Mouse (Mus musculus): Measurements from ENCODE around the gene Sugp1.
A peak's percentile ranks its signal among the peaks of the same experiment; 100 is the strongest.
"Not testable (repeated sequence)": the region's sequence is repeated elsewhere in the genome, so short reads cannot be mapped to it uniquely, and the experiment has no call there.

The Sugp1 gene

DNA sequence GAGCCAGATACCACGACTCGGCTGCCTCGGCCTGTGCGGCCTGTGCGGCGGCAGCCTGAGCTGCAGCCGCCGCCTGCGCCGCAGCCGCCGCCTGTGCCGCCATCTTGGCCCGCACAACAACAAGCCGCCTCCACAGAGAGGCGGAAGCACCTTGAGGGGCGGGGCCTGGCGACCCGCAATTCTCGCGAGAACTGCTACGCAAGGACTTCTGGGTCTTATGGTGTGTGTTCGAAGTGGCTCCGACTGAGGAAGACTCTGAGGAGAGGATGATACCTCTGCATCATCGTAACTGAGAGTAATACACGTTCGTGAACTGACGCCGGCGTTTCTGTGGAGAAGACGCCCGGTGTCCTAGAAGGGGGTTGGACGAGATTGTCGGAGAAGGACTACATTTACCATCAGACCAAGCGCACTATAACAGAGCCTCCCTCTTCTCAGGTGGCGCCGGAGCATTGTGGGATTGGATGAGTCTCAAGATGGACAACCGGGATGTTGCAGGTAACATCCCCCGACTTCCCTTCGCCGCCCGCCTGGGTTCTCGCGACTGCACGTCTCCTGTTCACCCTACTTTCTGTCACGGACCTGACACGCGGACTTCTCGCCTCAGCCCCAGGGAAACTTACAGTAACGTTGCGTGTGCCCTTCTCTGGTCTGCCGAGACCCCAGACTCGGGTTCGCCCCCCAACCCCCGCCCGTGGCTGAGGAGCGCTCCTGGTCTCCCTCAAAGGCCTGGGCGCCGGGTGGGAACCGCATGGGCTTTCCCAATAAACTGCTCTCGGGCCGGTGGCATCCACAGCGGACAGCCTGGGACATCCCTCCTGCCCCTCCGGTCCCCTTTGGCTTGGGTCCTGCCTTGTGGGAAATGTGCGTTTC, at the start of gene Sugp1, which contains the start of gene Mau2:
Sugp1 (plus strand) TSS at position 231 of the 873 bp plus-strand sequence.
Mau2 (minus strand) TSS at position 152 of the 873 bp plus-strand sequence.
- DNase-seq, result peak; percentile 98

DNA sequence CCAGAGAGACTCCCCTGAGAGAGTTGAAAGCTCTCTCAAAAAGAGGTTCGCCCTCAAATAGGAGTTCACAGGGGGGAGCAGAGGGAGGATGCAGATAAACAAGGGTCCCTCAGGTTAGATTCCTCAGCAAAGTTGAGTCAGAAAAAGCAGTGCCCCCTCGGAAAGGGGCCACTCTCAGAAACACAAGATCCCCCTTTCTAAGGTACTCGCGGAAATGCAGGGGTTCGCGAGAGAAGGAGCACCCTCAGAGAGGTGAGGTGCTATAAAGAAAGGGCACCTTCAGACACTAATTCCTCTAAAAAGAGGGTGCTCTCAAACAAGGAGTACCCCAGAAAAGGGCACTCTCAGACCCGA, 47.2 kb upstream of the Sugp1 start:
- no peak for DNase-seq

DNA sequence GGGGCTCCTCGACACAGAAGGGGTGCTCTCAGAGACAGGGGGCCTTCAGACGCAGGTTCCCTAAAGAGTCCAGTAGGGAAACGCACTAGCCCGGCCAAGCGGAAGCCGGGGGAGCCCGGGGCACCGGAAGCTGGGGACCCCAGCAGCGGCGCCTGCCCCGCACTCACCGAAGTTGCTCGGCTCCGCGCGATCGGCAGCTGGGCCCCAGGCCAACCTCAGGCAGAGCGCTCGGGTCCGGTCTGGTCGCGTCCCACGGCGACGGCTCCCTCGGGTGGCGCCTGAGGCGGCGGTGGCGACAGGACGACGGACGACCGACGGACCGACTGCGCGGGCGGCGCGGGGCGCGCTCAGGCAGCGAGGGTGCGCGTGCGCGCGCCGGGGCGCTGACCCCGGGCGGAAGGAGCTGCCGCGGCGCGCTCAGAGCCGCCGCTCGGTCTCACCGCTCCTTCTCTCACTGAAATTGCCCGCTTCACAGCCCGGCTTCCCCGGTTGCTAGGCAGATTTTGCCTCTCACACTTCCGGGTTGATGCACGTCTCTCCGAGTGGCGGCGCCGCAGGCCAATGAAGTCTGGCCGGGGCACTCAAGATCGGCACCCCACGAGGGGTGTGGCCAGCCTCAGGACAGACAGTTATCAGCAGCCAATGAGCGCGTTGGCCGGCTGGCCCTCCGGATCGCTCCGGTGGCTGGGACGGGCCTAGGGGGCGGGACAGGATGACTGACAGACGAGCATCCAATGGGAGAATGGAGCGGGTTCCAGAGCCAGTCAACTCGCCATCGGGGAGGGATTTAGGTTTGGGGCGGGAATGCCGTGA, 46.6 kb upstream of the Sugp1 start, which contains the start of gene Gatad2a:
Gatad2a (minus strand) TSS at position 609 of the 813 bp plus-strand sequence.
- DNase-seq, result peak; percentile 100

DNA sequence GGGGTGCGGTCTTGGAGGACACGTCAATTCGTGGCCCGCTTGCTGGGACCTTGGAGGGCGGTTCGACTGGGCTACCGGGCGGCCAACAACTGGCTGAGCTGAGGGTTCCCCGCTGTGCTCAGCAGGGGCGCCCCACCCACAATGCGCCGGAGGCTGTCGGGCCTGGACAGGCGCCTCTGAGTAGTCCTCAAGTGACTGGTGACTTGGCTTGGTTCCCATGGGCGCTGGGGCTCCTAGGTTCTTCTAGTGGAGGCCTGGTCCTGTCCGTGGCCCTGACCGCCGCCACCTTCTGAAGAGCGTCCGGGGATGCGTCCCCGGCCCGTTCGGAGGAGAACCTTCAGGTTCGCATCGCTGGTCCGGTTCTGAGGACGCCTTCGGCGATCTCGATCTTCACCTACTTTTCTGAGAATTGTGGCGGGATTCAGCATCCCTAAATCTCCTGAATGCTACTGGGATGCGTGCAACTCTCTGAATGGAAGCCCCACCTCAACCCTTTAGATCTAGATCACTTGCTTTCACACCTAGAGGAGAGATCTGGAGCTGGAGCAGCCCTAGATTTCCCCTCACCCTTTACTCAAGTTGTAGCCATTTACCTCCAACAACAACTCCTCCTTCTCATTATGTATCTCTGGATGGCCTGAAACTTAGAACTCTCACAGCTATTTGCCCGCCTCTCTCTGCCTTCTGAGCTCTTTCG, 45.9 kb upstream of the Sugp1 start:
- DNase-seq, result no peak

DNA sequence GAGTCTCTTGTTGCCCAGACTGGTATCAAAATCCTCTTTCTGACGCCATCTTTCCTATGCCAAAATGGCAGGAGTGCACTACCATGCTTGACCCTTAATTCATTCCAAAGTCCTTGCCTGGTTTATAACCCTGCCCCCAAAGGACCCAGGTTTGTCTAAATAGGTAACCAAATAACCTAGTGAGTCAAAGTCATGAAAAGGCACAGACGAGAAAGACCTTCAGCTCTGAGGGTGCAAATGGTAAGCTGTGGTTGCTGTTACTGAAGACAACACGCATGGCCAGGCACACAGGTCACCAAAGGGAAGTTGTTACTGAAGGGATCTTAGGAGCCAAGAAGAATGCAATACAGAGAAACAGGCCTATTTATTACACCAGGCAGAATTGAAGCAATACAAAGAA, 43.9 kb upstream of the Sugp1 start:
- DNase-seq, result no peak

DNA sequence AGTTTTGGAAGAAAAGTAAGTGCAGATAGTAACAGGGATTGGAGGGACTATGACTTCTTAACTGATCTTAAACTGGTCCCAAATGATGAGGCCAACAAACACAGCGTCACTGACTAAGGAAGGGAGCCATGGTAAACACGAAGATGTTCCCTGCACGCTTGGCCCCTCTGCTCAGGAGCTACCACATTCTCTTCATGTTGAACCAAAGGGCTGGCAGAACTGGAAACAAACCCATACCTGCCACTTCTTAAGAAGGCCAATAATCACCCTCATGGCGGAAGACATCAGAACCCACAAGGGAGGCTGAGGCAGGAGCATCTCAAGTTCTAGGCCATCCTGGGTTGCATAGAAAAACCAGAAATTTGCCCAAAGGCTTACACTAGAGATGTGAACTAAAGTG, 43.4 kb upstream of the Sugp1 start:
- no peak for DNase-seq

DNA sequence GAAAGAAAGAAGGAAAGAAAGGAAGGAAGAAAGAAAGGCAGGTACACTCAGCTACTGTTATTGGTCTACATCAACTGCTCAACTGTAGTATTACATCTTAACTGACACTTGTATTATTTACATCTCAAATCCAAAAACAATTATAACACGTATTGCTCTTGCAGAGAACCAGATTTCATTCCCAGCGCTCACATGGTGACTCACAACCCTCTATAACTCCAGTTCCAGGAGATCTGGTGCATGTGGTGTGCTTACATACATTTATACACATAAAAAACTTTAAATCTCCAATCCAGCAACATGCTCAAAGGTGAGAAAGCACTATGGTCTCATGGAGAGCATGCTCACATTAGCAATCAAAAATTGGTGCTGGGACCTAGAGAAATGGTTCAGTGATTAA, 42.4 kb upstream of the Sugp1 start:
- DNase-seq, result no peak

DNA sequence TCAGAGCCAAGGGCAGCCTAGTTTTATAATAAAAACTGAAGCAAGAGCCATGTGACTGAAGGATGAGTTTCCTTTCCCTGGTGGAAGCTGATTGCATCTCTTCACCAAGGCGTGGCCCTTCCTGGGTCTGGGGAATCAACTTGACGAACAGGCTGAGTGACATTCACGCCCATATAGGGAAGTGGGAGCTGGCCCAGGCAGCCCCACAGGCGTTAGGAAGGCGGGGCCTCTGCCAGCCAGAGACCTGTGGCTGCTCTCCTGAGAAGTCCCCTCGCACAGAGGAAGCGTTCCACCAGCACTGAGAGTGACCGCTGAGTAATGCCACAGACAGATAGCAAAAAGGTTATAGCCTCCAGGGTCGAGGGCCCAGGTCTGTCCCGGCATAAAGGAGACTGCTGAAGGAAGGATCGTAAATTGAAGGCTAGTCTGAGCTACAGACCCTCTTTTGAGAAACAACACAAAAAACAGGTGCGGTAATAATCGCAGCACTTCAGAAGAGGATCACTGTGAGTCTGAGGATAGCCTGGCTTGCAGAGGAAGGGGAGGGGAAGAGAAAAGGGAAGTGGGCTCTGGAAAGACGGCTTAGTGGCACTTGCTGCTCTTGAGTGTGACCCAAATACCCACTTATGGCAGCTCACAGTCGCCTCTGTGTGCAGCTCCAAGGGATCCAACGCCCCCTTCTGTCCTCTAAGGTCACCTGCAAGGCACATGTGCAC, 41.3 kb upstream of the Sugp1 start:
- DNase-seq, result peak; percentile 41 to 51

DNA sequence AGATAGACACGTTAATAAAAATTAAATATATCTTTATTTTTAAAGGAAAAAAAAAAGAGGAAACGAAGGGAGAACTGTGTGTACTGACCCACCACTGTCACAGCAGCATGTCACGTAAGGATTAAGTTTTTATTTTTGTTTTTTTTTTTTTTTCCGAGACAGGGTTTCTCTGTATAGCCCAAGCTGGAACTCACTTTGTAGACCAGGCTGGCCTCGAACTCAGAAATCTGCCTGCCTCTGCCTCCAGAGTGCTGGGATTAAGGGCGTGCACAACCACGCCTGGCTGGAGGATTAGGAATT, 40.8 kb upstream of the Sugp1 start:
- not testable (repeated sequence) for DNase-seq

DNA sequence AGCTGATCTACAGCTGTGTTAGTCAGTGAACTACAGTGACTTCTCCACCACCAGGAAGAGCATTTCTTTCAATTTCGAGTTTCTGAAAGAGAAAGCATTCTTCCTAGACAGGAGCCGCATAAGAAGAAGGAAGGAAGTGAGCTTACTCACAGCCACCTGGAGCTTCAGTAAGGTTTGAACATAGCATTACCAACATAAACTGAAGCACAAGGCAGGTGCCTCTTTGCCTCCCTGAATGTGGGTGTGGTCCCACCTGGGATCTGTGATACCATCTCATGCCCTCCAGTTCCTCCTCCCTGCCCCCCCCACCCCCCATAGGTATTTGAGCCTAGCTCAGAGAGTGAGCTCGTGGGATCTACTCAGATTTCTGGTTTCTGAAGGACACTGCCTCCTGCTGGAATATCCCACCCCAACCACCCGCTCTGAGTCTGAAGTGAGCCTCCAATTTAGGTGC, 39.4 kb upstream of the Sugp1 start:
- DNase-seq, result no peak

DNA sequence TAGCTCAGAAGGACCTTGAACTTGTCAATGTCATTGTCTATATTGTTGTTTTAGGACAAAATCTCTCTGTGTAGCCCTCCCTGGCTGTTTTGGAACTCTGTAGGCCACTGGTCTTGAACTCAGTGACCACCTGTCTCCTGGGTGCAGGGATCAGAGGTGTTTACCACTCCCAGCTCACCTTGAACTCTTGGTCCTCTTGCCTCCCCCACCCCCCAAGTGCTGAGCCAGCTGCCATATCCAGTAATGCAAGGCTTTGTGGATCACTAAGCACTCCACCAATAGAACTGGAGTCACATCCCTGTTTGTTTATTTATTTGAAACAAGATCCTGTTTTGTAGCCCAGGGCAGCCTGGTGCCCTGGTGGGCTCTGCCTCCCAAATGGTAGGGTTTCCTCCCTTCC, 38.3 kb upstream of the Sugp1 start:
- no peak for DNase-seq

DNA sequence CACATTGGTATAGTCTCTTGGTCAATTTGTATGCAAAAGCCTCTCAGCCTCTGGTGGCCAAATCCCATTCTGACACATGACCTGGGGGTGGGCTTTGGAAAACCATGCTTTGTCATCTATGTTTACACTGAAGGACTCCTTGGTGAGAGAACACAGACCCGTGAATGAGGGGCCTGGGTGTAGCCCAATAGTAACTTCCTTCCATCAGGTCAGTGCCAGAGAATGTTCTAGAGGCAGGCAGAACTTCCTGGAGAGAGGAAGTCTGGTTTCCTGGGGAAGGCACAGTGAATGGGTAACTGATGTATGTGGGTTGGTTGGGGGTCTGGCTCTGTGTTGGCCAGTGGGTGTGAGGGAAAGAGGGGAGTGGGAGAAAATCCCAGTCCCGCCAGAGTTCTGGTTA, 37.4 kb upstream of the Sugp1 start:
- no peak for DNase-seq

DNA sequence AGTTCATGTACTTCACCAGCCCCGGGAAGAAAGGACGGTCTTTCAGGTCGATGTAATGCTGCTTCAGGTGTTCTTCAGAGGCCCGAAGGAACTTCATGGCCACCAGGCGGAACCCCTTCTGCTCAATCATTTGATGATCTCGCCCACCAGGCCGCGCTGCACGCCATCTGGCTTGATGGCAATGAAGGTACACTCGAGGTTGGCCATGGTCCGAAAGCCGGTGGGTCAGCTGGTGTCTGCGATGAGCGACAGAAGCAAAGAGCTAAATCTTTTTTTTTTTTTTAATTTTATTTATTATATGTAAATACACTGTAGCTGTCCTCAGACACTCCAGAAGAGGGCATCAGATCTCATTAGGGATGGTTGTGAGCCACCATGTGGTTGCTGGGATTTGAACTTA, 31.8 kb upstream of the Sugp1 start:
- peak; percentile 77 to 86 for DNase-seq

DNA sequence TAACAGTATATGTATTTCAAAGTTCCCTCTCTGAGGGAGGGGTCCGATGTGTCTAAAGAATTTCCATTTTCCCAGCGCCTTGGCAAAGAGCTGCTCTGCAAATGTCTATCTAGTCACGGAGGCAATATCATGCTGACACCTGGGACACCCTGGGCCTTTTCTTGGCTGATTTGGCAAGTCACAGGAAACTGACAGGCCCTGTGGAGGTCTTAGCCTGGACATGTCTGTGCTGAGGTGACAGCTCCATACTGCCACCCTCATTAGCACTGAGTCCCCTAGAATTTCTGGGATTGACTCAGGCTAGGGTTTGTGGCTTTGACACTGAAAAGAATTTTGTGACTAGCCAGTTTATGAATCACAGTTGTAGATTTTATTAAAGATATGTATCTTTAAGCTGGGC, 30.3 kb upstream of the Sugp1 start:
- DNase-seq, result peak in 1 of 2 experiments; percentile 32

DNA sequence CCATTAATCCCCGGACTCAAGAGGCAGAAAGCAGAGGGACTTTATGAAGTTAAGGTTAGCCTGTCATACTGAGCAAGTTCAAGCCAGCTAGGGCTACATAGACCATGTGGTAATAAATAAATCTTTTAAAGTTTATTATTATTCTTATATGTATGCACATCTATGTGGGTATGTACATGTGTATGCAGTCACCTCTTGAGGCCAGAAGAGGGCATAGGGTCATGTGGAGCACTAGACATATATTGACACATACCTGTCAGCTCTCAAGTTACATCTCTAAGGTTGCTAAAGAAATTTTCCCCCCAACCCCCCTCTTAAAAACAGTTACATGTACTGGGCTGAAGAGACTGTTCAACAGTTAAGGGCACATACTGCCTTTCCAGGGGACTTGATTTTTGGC, 29.9 kb upstream of the Sugp1 start:
- DNase-seq, result no peak

DNA sequence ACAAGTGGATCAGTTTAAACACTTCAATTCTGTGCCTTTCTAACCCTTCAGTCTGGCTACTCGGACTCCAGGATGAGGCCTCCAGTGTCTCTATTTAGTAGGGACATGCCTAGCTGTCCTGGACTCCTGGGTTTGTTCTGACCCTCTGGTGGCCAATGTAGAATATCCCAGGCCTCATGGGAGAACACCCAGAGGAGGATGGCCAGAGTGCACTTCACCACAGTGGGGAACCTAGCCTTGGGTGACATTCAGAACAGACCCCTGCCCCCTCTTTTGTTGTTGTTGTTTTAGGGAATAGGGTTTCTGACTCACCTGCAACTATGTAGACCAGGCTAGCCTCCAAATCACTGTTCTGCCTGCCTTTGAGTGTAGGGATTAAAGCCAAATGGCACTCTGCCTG, 27.6 kb upstream of the Sugp1 start:
- DNase-seq, result no peak

DNA sequence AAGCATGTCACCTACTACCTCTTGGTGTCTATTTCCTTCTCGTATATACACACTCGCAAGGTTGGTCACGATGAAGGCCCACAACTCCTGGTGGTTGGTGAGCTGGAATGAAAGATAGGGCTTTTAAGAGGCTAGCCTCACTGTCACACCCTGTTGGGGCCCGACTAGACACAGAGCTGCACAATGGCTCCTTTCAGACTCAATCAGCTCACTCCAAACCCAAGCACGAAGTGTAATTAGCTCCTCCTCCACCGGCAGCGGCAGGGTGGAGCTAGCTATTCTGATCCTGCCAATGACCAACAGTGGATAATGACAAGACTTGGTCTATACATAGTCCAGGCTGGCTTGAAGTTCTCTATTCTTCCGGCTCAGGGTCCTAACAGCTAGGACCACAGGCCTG, 19.0 kb upstream of the Sugp1 start:
- no peak for DNase-seq

DNA sequence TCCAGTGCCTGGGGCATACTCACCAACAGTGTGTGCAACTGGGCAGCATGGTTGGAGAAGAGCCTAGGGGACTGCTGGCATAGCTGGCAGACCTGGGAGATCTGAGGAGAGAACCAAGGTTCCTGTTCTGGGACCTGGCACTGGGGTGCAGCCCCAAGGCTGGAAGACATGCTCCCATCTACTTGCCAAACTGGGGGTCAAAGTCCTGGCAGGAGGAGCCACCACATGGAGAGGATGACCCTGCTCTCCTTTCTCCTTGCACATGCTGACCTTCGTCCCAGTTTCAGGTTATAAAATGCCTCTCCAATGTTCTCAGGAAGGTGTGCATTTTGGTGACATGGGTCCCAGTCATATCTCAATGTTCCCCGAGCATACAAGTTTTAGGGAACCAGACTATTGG, 16.5 kb upstream of the Sugp1 start:
- DNase-seq, result no peak

DNA sequence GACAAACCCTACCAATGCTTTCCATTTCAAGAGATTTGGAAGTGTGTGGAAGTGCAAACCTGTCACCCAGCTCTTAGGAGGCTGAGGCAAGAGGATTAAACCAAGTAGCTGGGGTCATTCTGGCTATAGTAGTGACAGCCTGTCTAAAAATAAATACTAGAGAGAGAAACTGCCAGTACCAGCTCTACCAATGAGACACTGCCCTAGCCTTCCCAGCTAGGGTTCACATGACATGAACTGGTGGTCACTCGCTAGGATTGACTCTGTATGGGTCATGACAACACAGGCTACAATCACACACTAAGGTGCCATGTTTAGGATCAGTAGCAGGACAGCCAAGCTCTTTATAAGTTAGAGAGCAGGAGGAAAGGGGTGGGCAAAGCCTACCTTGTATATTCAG, 12.4 kb upstream of the Sugp1 start:
- DNase-seq, result no peak

DNA sequence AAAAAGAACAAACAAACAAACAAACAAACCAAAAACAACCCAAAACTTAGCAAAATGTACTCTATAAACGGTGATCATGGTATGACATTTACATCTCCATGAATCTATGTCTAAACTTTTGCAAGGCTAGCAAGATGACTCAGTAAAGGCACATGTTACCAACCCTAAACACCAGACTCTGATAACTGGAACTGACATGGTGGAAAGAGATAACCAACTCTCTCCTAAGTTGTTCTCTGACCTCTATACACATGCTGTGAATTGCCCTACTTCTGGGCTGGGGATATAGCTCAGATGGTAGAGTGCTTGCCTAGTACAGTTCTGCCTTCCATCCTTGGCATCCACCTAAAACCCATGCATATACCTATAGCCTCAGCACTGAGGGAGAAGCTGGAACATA, 4.6 kb upstream of the Sugp1 start:
- no peak for DNase-seq

DNA sequence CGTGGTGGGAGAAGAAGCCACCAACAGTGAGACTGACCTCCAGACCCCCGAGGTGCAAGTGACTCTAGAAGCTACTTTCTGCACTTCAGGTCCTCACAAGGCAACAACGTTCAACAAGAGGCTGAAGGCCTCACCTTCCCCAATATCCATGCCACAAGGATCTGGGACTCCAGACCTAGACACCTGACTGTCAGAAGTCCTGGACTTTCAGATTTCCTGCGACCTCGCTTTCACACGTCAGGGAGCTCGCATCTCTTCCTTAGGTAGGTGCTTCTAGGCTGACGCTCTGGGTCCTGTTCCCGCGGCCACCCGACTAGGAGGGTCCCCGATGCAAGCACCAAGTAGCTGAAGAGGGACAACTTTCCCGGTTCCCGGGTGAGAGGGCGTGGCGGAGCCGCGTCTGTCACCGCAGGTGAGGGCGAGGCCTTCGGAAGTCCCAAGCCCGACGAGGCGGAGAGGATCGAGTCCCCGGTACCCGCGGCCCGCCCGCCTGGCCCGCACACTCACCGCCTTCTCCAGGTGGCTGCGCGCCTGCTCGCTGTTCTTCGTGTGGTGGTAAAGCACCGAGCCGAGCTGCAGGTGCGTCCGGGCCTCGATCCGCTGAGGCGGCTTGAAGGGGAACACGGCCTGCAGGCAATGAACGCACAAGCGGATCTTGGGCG, 597 bp upstream of the Sugp1 start:
- DNase-seq, result peak in 1 of 2 experiments; percentile 59

DNA sequence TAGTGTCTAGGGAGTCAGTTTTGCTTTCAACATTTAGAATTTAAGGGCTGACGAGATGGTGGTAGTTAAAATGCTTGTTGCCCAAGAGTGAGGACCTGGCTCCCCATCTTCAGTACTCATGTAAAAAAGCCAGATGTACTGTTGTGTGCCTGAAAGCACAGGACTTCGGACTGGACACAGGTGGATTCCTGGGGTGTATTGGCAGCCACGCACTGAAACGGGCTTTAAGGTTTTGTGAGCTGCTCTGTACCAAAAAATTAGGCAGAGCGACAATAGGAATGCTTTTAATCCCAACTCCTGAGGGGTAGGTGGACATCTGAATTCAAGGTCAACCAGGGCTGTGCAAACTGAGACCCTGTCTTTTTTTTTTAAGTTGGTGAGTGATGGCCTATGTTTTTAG, 1.4 kb downstream of the Sugp1 start:
- peak; percentile 15 to 17 for DNase-seq
